Mouse (Mus musculus) adrenal gland, adult 18-20 months (tissue): ENCODE measurements around the gene Tril. TPM values are rescaled to one million over a fixed set of nuclear protein-coding genes. Genes with fewer than 3 reads are reported as not detected.
A peak's percentile ranks its signal among the peaks of the same experiment; 100 is the strongest.

Source experiments
- DNase-seq, 2 experiments: peaks; one replicate each; pipeline ENCODE4 v3.0.0; 2021 to 2022; ENCODE audit warnings: low spot score in 2 of 2
- total RNA-seq, 2 experiments: library from RNA; stranded (reverse); gene quantifications; 1 replicate in 1 of 2; 2 replicates in 1 of 2; pipeline ENCODE4 v1.2.3; 2021

The Tril gene
- total RNA-seq, 2 experiments from 2014 or later = 4.9 to 6.2 TPM

- no peak for DNase-seq
These were observed 13.4 kb downstream of the Tril start for GRCm38 (mm10) chr6:53807185-53807584.

DNA sequence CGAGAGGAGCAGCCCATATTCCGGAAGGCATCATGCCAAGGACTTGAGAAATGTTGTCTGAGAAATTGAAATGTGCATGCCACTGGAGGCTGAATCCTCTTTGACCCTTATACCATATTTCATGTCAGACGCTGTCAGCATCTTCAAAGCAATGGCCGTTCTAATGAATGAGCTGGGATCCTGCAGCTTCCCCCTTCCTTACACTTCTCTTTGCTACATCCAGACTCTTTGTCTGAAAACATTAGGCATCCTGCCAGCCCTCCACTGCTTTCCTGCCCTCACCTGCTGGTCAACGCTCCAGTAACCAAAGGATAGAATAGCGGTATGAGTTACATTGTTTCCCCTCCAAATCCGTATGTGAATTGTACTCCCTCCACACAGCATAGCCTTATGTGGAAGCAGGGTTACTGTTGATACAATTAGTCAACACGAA lies 14.0 kb downstream of the Tril start:
- DNase-seq = no peak

DNA sequence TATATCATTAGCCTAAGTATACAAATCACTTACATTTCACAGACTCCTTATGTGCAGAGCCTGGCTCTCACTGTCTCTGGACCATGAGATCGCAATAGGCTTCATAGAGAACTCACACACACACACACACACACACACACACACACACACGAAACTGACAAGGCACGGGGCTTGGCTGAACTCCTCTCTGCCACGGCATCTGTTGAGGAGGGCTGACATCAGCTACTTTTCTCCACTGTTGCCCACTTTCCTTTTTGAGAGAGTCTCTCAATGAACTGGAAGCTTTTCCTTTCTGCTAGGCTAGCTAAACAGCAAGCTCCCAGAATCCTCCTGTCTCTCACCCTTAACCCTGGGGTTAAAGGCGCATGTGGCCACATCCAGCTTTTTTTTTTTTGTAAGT lies 14.6 kb downstream of the Tril start:
- no peak for DNase-seq

- no peak for DNase-seq
These were observed 16.5 kb downstream of the Tril start for GRCm38 (mm10) chr6:53804145-53804544.

GRCm38 (mm10) chr6:53803551-53803950 lies 17.1 kb downstream of the Tril start:
- no peak for DNase-seq

- DNase-seq = peak in 1 of 2 experiments; percentile 51
These were observed 18.7 kb downstream of the Tril start for GRCm38 (mm10) chr6:53801893-53802286.

- DNase-seq = no peak
These were observed 19.2 kb downstream of the Tril start for GRCm38 (mm10) chr6:53801269-53801892.

DNA sequence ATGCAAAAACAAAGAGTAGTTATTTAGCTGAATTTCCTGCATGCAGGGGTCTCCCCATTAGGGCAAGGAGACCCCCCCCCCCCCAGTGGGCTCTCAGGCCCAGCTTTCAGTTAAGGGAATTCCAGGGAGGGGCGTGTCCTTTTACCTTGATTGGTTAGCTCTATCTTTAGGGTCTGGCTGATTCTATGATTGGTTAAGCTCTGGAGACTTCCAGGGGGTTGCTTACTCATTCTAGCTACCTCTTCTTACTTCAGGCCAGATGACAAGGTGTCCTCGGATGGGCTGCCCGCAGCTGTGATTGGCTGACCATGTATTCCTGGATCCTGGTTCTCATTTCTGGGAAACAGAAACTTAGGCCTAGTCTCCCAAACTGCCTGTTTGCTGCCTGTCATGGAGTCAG lies 21.8 kb downstream of the Tril start:
- DNase-seq = no peak

DNA sequence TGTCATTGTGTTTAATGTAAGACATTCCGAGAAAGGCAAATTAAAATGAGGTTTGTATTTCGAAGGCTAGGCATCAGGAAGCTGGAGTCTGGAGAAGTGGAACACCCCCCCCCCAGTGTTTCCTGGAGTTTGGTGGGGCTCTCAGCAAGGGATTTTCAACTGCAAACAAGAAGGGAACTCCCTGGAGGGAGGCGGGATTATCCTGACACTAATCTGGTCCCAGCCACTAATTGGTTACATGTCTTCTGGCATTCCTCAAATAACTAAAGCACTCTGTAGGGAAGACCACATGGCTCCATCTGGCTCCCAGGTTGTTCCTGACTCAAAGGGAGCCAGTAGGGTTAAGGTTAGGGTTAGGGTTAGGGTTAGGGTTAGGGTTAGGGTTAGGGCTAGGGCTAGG lies 23.8 kb downstream of the Tril start:
- no peak for DNase-seq

GRCm38 (mm10) chr6:53795788-53796187 lies 24.8 kb downstream of the Tril start:
- no peak for DNase-seq

- DNase-seq = no peak
These were observed 25.6 kb downstream of the Tril start for GRCm38 (mm10) chr6:53795078-53795477.

DNA sequence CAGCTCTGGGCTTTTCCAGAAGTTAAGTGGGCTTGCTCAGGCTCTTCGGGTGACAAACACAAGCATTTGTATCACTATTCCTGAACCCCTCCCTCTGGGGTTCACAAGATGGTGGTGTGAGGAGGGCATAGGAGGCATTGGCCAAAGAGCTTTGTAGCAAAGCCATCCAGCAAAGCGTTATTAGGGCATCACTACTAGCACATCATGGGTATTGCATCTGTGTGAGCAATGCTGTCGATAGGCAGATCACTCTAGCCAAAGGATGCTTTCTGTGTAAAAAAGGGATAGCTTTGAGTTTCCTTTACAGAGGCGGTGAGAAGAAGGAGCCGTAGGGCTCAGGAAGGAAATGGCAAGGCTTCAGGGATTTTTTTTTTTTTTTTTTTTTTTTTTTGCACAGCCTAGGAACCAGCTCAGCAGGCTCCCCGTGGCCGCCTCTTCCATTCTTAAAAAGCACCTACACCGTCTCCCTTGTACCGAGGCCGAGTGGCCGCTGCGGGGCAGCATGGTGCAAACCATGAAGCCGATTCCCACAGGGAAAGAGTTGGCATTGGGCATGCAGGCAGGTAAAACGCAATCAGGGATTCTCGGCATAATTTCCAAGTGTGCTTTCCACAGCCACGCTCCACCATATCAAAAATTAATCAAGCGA lies 26.2 kb downstream of the Tril start:
- DNase-seq = peak; percentile 75 to 79

GRCm38 (mm10) chr6:53782880-53783539 lies 37.6 kb downstream of the Tril start:
- peak; percentile 48 to 55 for DNase-seq

GRCm38 (mm10) chr6:53782273-53782672 lies 38.4 kb downstream of the Tril start:
- DNase-seq = no peak

GRCm38 (mm10) chr6:53781171-53781570 lies 39.5 kb downstream of the Tril start:
- peak in 1 of 2 experiments; percentile 53 for DNase-seq

DNA sequence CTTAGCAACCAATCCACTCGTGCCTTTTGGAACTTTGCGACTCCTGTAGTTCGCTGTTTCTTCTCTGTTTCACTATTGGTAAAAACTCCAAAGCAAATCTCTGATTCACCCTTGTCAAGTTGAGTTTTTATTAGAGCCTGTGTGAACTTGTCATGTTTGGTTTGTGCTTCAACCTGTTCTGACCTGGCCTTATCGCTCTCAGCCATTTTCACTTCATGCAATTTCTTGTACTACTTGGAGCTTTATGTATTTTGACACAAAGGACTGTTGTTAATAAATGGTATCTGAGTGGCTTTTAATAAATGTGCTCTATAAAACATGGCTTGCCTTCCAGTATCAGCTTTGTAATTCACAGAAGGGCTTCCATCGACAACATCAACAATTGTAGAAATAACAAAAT lies 40.6 kb downstream of the Tril start:
- DNase-seq = no peak

- no peak for DNase-seq
These were observed 41.1 kb downstream of the Tril start for GRCm38 (mm10) chr6:53779526-53779925.

- no peak for DNase-seq
These were observed 42.1 kb downstream of the Tril start for GRCm38 (mm10) chr6:53778424-53778955.

GRCm38 (mm10) chr6:53768275-53768674 lies 52.4 kb downstream of the Tril start:
- no peak for DNase-seq

GRCm38 (mm10) chr6:53766243-53766915 lies 54.3 kb downstream of the Tril start:
- DNase-seq = no peak

GRCm38 (mm10) chr6:53765731-53766130 lies 54.9 kb downstream of the Tril start:
- no peak for DNase-seq
